Mouse (Mus musculus) left cerebral cortex, adult 2 months (tissue): ENCODE measurements around the gene Smim17. TPM values are rescaled to one million over a fixed set of nuclear protein-coding genes. Genes with fewer than 3 reads are reported as not detected.
A peak's percentile ranks its signal among the peaks of the same experiment; 100 is the strongest.

Source experiments
- DNase-seq, 2 experiments: peaks; one replicate each; pipeline ENCODE4 v3.0.0; 2021 to 2022; ENCODE audit warnings: low spot score in 2 of 2, mixed read lengths in 1 of 2; ENCODE audit errors: extremely low spot score in 1 of 2
- H3K27ac ChIP-seq: fragments of 200-600 bp; 2 replicates; pipeline ENCODE4 v1.8.1; 2022
- H3K4me3 ChIP-seq: fragments of 200-600 bp; 2 replicates; pipeline ENCODE4 v1.8.1; 2022
- CTCF ChIP-seq: fragments of 200-600 bp; IDR thresholded peaks from 2 replicates; pipeline ENCODE4 v1.8.1; 2022; ENCODE audit warnings: antibody characterized with exemption, mild to moderate bottlenecking, moderate library complexity
- intact Hi-C: fragments of 180-260 bp; cut with DNase I; formaldehyde crosslinking; loops from one replicate; pipeline ENCODE4 v1.15.1; 2025
- total RNA-seq, 2 experiments: library from RNA; stranded (reverse); gene quantifications; 2 replicates each; pipeline ENCODE4 v1.2.3; 2021

Smim17 gene
- total RNA-seq, 2 experiments from 2014 or later, result 15.4 to 17.0 TPM

GRCm38 (mm10) chr7:6369460-6369859 lies 29.1 kb upstream of the Smim17 start:
- DNase-seq, result no peak
- no peak for TF ChIP-seq CTCF
- intact Hi-C loops, result loop anchor here (10.0 kb wide), 2 partner anchors 215 to 355 kb away; no protein-coding TSS in a partner anchor
- H3K27ac ChIP-seq, result no peak overlapping the region
- H3K4me3 ChIP-seq, result no peak overlapping the region

GRCm38 (mm10) chr7:6372993-6373392 lies 25.5 kb upstream of the Smim17 start:
- no peak overlapping the region for H3K4me3 ChIP-seq
- intact Hi-C loops, result no loop called here
- TF ChIP-seq CTCF, result no peak
- no peak for DNase-seq
- H3K27ac ChIP-seq, result no peak overlapping the region

GRCm38 (mm10) chr7:6378441-6378840 lies 20.1 kb upstream of the Smim17 start:
- Histone ChIP-seq H3K4me3 (no peak overlapping the region), H3K27ac (no peak overlapping the region)
- intact Hi-C loops, result loop anchor here (1.0 kb wide), 2 partner anchors 42 to 398 kb away; no protein-coding TSS in a partner anchor
- TF ChIP-seq CTCF, result no peak
- peak; percentile 34 to 58 for DNase-seq

GRCm38 (mm10) chr7:6381431-6381830 lies 17.1 kb upstream of the Smim17 start:
- H3K27ac ChIP-seq, result no peak overlapping the region
- TF ChIP-seq CTCF, result peak; percentile 22
- intact Hi-C loops, result no loop called here
- H3K4me3 ChIP-seq, result no peak overlapping the region
- DNase-seq, result no peak

DNA sequence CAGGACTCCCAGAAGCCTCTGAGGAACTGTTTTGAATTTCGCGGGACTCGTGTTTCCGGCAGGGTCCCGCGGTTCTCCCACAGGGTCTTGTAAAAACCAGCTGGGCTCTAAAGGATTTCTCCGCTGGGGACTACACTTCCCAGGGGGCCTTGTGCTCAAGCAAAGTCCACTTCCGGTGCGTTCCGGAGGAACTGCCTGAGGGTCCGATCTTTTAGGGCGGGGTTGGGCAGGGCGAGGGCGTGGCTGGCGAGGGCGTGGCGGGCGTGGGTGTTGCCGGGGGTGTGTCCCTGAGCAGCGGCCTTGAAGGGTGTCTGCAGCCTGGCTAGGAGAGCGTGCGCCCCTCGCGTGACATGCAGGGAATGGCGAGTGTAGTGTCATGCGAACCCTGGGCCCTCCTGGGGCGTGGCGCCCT lies 15.5 kb upstream of the Smim17 start, which contains the start of gene Zfp28:
Gene Zfp28, plus strand, starts transcription at position 252 of the 412 bp plus-strand sequence.
- Histone ChIP-seq H3K4me3 (peak within 1 kb of the TSS; percentile 57), H3K27ac (0 out of 2 replicates have a peak within 1 kb of the TSS, but pooled peaks have one; percentile 58)
- TF ChIP-seq CTCF, result no peak; the same call in 1 of the 2 replicates
- intact Hi-C loops, result loop anchor here (1.0 to 2.0 kb wide), 2 partner anchors 15 to 20 kb away; partner anchors contain the start of genes Smim17 and Zfp78
- DNase-seq, result peak; percentile 87 to 89

- DNase-seq, result no peak
- Histone ChIP-seq H3K27ac (no peak overlapping the region), H3K4me3 (peak overlapping the region; percentile 57; the same call in 1 of the 2 replicates)
- intact Hi-C loops, result no loop called here
- TF ChIP-seq CTCF, result no peak
These were observed 14.5 kb upstream of the Smim17 start for GRCm38 (mm10) chr7:6384011-6384410.

GRCm38 (mm10) chr7:6386995-6387394 lies 11.5 kb upstream of the Smim17 start:
- H3K27ac ChIP-seq, result no peak overlapping the region
- no peak for TF ChIP-seq CTCF
- no peak overlapping the region for H3K4me3 ChIP-seq
- intact Hi-C loops, result no loop called here
- no peak for DNase-seq

- intact Hi-C loops, result no loop called here
- DNase-seq, result no peak
- no peak overlapping the region for H3K27ac ChIP-seq
- TF ChIP-seq CTCF, result no peak
- H3K4me3 ChIP-seq, result no peak overlapping the region
These were observed 9.5 kb upstream of the Smim17 start for GRCm38 (mm10) chr7:6388971-6389370.

GRCm38 (mm10) chr7:6389449-6389848 lies 9.1 kb upstream of the Smim17 start:
- intact Hi-C loops, result no loop called here
- DNase-seq, result no peak
- Histone ChIP-seq H3K27ac (no peak overlapping the region), H3K4me3 (no peak overlapping the region)
- peak; percentile 5 for TF ChIP-seq CTCF

- H3K27ac ChIP-seq, result no peak within 1 kb of the TSS
- no peak for TF ChIP-seq CTCF
- peak; percentile 60 to 67 for DNase-seq
- H3K4me3 ChIP-seq, result no peak within 1 kb of the TSS
- intact Hi-C loops, result no loop called here
These were observed 11.5 kb downstream of the Smim17 start, which contains the start of gene Gm20715 for GRCm38 (mm10) chr7:6410043-6410442. Gm20715 (plus strand) TSS chr7:6410277.

GRCm38 (mm10) chr7:6414626-6415441 lies 16.3 kb downstream of the Smim17 start:
- peak overlapping the region; percentile 59; the same call in 1 of the 2 replicates for H3K27ac ChIP-seq
- intact Hi-C loops, result no loop called here
- TF ChIP-seq CTCF, result no peak
- DNase-seq, result peak; percentile 20 to 53
- peak overlapping the region; percentile 47 for H3K4me3 ChIP-seq

DNA sequence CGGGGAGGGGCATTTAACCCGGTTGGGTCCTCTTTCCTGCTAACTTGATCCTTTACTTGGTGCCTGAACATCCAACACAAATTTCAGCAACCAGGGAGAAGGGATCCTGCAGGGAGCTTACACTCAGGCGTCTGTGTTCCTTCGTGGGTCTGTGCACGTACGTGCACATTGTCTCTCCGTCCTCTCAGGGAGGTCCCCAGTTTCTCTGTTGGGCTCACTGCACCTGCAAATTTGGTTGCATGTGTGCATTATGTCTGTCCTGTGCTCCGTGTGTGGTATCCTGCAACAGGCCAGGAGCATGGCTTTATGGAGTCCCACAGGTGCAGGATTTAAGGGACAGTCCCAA lies 16.9 kb downstream of the Smim17 start:
- no peak for DNase-seq
- Histone ChIP-seq H3K4me3 (peak overlapping the region; percentile 47), H3K27ac (no peak overlapping the region; the same call in 1 of the 2 replicates)
- no peak for TF ChIP-seq CTCF
- intact Hi-C loops, result no loop called here
